In the genomic region with DNA sequence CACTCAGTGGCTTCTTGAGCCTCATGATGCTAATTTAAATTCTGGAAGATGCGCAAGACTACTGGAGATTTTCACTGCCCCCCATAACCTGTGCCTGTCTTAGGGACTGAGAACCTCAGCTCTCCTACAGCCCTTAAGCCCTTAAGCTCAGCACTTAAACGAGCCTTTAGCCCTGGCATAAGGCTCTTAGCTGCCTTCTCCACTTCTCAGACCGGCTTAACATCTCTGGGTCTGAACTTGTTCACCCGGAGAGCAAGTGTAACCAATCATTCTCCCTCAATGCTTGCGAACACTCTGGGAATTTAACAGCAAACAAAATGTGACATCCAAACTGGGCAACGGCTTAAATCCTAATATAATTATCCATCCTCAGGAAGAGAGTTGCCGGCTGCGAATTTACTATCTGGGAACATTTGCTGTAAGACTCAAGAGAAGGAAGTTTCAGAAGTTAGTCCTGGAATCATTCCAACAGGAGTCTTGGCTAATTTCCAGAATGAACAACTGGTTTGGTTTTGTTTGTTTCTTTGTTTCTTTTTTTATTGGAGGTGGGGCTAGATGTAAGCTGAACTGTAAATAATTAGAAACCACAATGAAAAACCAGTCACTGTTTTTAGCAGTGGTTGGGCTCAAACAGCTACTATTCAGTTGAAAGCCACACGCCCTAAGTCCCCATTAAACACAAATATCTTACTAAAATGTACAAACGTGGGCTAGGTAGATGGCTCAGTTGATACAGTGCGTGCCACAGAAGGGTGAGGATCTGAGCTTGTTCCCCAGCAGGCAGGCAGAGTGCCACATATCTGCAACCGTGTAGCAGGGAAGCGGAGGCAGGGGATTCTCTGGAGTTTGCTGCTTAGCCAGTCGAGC, we compare ENCODE assay signal across 10 mouse cellular contexts. TPM values are rescaled to one million over a fixed set of nuclear protein-coding genes. Genes with fewer than 3 reads are reported as not detected.
DNase-seq lines count a peak whose midpoint lies in the region; ATAC-seq and TF ChIP-seq lines count a peak whose summit lies in the region.
"Had no signal": no experiment of that assay in that cellular context is flagged by ENCODE, and none has a peak within 500 bp of the region (broad histone marks: within the 10 kb centered on the region; RNA-seq: fewer than 3 reads in every experiment).

No protein-coding gene starts in this region.

- ATAC-seq in hindbrain, postnatal 0 days, result no peak
- ATAC-seq in embryonic facial prominence, embryonic 15.5 days (ENCODE audit: insufficient number of reproducible peaks, low FRiP score, low TSS enrichment, low read depth), result no peak
- ATAC-seq in lung, embryonic 16.5 days (ENCODE audit: low read depth), result peak; percentile 65

- H3K27me3 ChIP-seq in hindbrain, postnatal 0 days (ENCODE audit: insufficient read depth, low read length), result no peaks in the 10 kb centered on the region
- H3K27me3 ChIP-seq in hindbrain, embryonic 10.5 days (ENCODE audit: insufficient read depth, poor library complexity, severe bottlenecking), result no peaks in the 10 kb centered on the region
- no peaks in the 10 kb centered on the region for H3K27me3 ChIP-seq in MEL (ENCODE audit: control insufficient read depth in 1 of 2, insufficient read depth in 2 of 2, low read length in 2 of 2)
- no peaks in the 10 kb centered on the region for H3K27me3 ChIP-seq in embryonic facial prominence, embryonic 15.5 days
- no peaks in the 10 kb centered on the region for H3K27me3 ChIP-seq in lung, embryonic 16.5 days (ENCODE audit: control insufficient read depth, insufficient read depth, low read depth, low read length)

- no peak overlapping the region for H3K9ac ChIP-seq in hindbrain, postnatal 0 days (replicated peaks; ENCODE audit: low read length)
- H3K9ac ChIP-seq in MEL (ENCODE audit: control insufficient read depth, low read depth, low read length, poor library complexity, severe bottlenecking), result no peak overlapping the region
- H3K9ac ChIP-seq in embryonic facial prominence, embryonic 15.5 days, result no peak overlapping the region
- H3K9ac ChIP-seq in lung, embryonic 16.5 days (ENCODE audit: low read length), result peak overlapping the region; percentile 20; the same call in 1 of the 2 replicates

- 41% methylated on average over 14 of the region's 14 CpGs for WGBS in hindbrain, postnatal 0 days
- WGBS in hindbrain, embryonic 10.5 days, result 81% methylated on average over 14 of the region's 14 CpGs
- 19% methylated on average over 14 of the region's 14 CpGs for WGBS in embryonic facial prominence, embryonic 15.5 days
- WGBS in lung, embryonic 16.5 days, result 22% methylated on average over 14 of the region's 14 CpGs

- H3K27ac ChIP-seq in hindbrain, postnatal 0 days, result peak overlapping the region; percentile 26; the same call in 1 of the 2 replicates
- no peak overlapping the region for H3K27ac ChIP-seq in hindbrain, embryonic 10.5 days
- peak overlapping the region; percentile 36; the same call in 1 of the 2 replicates for H3K27ac ChIP-seq in MEL (ENCODE audit: control insufficient read depth, low read depth, low read length)
- peak overlapping the region; percentile 80 for H3K27ac ChIP-seq in embryonic facial prominence, embryonic 15.5 days (replicated peaks)
- H3K27ac ChIP-seq in lung, embryonic 16.5 days (ENCODE audit: low read length), result peak overlapping the region; percentile 74

- H3K4me2 ChIP-seq in hindbrain, postnatal 0 days (ENCODE audit: low read depth, low read length), result 0 out of 2 replicates have a peak overlapping the region, but pooled peaks have one; percentile 7
- H3K4me2 ChIP-seq in embryonic facial prominence, embryonic 15.5 days (replicated peaks), result peak overlapping the region; percentile 15
- H3K4me2 ChIP-seq in lung, embryonic 16.5 days (ENCODE audit: low read depth, low read length), result peak overlapping the region; percentile 40

- peak; percentile 27 to 36; a peak in 3 of 4 replicates for TF ChIP-seq EP300 in MEL (IDR thresholded peaks at IDR 0.05; ENCODE audit: low read depth in 1 of 2, low read length in 2 of 2)

- peaks cover 7% of the 10 kb centered on the region; the same call in 1 of the 2 replicates for H3K36me3 ChIP-seq in hindbrain, postnatal 0 days (ENCODE audit: insufficient read depth, low read length)
- peaks cover 16% of the 10 kb centered on the region for H3K36me3 ChIP-seq in hindbrain, embryonic 10.5 days
- H3K36me3 ChIP-seq in MEL (ENCODE audit: control insufficient read depth in 1 of 2, insufficient read depth in 2 of 2, low read length in 2 of 2), result peaks cover 0 to 31% of the 10 kb centered on the region in 2 experiments; a peak in 2 of 4 replicates
- no peaks in the 10 kb centered on the region; the same call in 1 of the 2 replicates for H3K36me3 ChIP-seq in embryonic facial prominence, embryonic 15.5 days
- H3K36me3 ChIP-seq in lung, embryonic 16.5 days (ENCODE audit: control insufficient read depth, insufficient read depth, low read length), result no peaks in the 10 kb centered on the region

- peak; percentile 36 for DNase-seq in hindbrain, postnatal 0 days (ENCODE audit: low spot score)
- DNase-seq in hindbrain, embryonic 10.5 days (ENCODE audit: low spot score), result no peak
- DNase-seq in MEL (ENCODE audit: low read depth, low spot score), result peak; percentile 66
- DNase-seq in left cerebral cortex, adult 8-10 months (ENCODE audit: low spot score in 2 of 2), result no peak
- no peak for DNase-seq in thymus, postnatal 36 days
- DNase-seq in right cerebral cortex, adult 2 months (ENCODE audit: low spot score in 2 of 2), result no peak

- no peak for TF ChIP-seq RAD21 in MEL (IDR thresholded peaks at IDR 0.05; ENCODE audit: low read depth, low read length)

- no peaks in the 10 kb centered on the region for H3K4me1 ChIP-seq in hindbrain, postnatal 0 days (ENCODE audit: insufficient read depth, low read length)
- H3K4me1 ChIP-seq in hindbrain, embryonic 10.5 days (replicated peaks), result no peaks in the 10 kb centered on the region
- peaks cover 18 to 31% of the 10 kb centered on the region in 2 experiments for H3K4me1 ChIP-seq in MEL (ENCODE audit: control insufficient read depth in 1 of 2, insufficient read depth in 2 of 2, low read length in 2 of 2)
- peaks cover 27% of the 10 kb centered on the region for H3K4me1 ChIP-seq in embryonic facial prominence, embryonic 15.5 days
- peaks cover 16% of the 10 kb centered on the region for H3K4me1 ChIP-seq in lung, embryonic 16.5 days (replicated peaks; ENCODE audit: control insufficient read depth, insufficient read depth, low read length)

- no peak for TF ChIP-seq CTCF in hindbrain, postnatal 0 days (IDR thresholded peaks at IDR 0.05; ENCODE audit: low read depth)
- no peak for TF ChIP-seq CTCF in MEL (IDR thresholded peaks at IDR 0.05 in 2 of 3, conservative IDR thresholded peaks at IDR 0.05 in 1 of 3; ENCODE audit: control insufficient read depth in 1 of 3, insufficient read depth in 1 of 3, low read depth in 2 of 3, low read length in 3 of 3, poor library complexity in 1 of 3, severe bottlenecking in 1 of 3)

- H3K79me2 ChIP-seq in MEL (ENCODE audit: control insufficient read depth, insufficient read depth, low read length, poor library complexity), result no peaks in the 10 kb centered on the region

- H3K4me3 ChIP-seq in hindbrain, postnatal 0 days (ENCODE audit: low read length), result no peak overlapping the region
- no peak overlapping the region for H3K4me3 ChIP-seq in hindbrain, embryonic 10.5 days
- H3K4me3 ChIP-seq in MEL (ENCODE audit: control insufficient read depth in 1 of 2, insufficient read depth in 1 of 2, low read depth in 2 of 2, low read length in 2 of 2), result no peak overlapping the region
- no peak overlapping the region for H3K4me3 ChIP-seq in embryonic facial prominence, embryonic 15.5 days (replicated peaks)
- H3K4me3 ChIP-seq in lung, embryonic 16.5 days (ENCODE audit: low read length), result no peak overlapping the region
- H3K4me3 ChIP-seq: erythroblast, embryonic 14.5 days had no signal

- no peak for TF ChIP-seq POLR2A in MEL (IDR thresholded peaks at IDR 0.05; ENCODE audit: control insufficient read depth in 1 of 2, insufficient read depth in 1 of 2, low read depth in 1 of 2, low read length in 2 of 2, poor library complexity in 1 of 2)

- no peaks in the 10 kb centered on the region for H3K9me3 ChIP-seq in hindbrain, postnatal 0 days (ENCODE audit: low read length)
- no peaks in the 10 kb centered on the region for H3K9me3 ChIP-seq in hindbrain, embryonic 10.5 days
- no peaks in the 10 kb centered on the region for H3K9me3 ChIP-seq in MEL (replicated peaks; ENCODE audit: insufficient read depth, low read length)
- no peaks in the 10 kb centered on the region for H3K9me3 ChIP-seq in embryonic facial prominence, embryonic 15.5 days (replicated peaks)
- no peaks in the 10 kb centered on the region for H3K9me3 ChIP-seq in lung, embryonic 16.5 days (ENCODE audit: control insufficient read depth, low read length)

RNA-seq across cellular contexts. Expression of a gene that starts 13.5 kb away (rescaled TPM):
- 191 and 232 TPM in 2 replicates for total RNA-seq in hindbrain, postnatal 0 days (2014; rRNA removed)
- 151 and 158 TPM in 2 replicates for polyA plus RNA-seq in hindbrain, postnatal 0 days (2015; fragmentation: Nextera tagmentation; extraction: Ambion mirVana)
- polyA plus RNA-seq in hindbrain, embryonic 10.5 days (2016; fragmentation: Nextera tagmentation; extraction: Ambion mirVana), result 14.2 and 21.4 TPM in 2 replicates
- 2.6 and 2.9 TPM in 2 replicates for total RNA-seq in MEL (2012; rRNA removed)
- polyA plus RNA-seq in MEL (2012; ENCODE audit: insufficient read depth in 1 of 2, insufficient read length in 2 of 2, low read depth in 1 of 2, low replicate concordance in 2 of 2, missing spikeins in 1 of 2), result 10 to 100 TPM in 1 of 2 experiments, not detected in 1; 11.1 TPM
- 35.7 and 39.3 TPM in 2 replicates for polyA plus RNA-seq in embryonic facial prominence, embryonic 15.5 days (2015; fragmentation: Nextera tagmentation; extraction: Ambion mirVana)
- polyA plus RNA-seq in lung, embryonic 16.5 days (2015; fragmentation: Nextera tagmentation; extraction: Ambion mirVana), result 25.9 and 27.6 TPM in 2 replicates
- 10 to 100 TPM; 70.3 to 77.8 (median 74.8) TPM for total RNA-seq in left cerebral cortex, adult 8-10 months (2022)

RNA-seq across cellular contexts. Expression of a gene that starts 34.9 kb away (rescaled TPM):
- 0.26 and 0.97 TPM in 2 replicates for total RNA-seq in hindbrain, postnatal 0 days (2014; rRNA removed)
- polyA plus RNA-seq in hindbrain, postnatal 0 days (2015; fragmentation: Nextera tagmentation; extraction: Ambion mirVana), result 0.59 TPM in 2 replicates
- polyA plus RNA-seq in hindbrain, embryonic 10.5 days (2016; fragmentation: Nextera tagmentation; extraction: Ambion mirVana), result not detected in 2 replicates
- total RNA-seq in MEL (2012; rRNA removed), result not detected in 2 replicates
- polyA plus RNA-seq in MEL (2012; ENCODE audit: insufficient read depth in 1 of 2, insufficient read length in 2 of 2, low read depth in 1 of 2, low replicate concordance in 2 of 2, missing spikeins in 1 of 2), result not detected
- polyA plus RNA-seq in embryonic facial prominence, embryonic 15.5 days (2015; fragmentation: Nextera tagmentation; extraction: Ambion mirVana), result 0.08 and 0.23 TPM in 2 replicates
- polyA plus RNA-seq in lung, embryonic 16.5 days (2015; fragmentation: Nextera tagmentation; extraction: Ambion mirVana), result 0.53 and 6.3 TPM in 2 replicates
- 1 to 10 TPM; 1.9 to 3.6 (median 2.5) TPM for total RNA-seq in left cerebral cortex, adult 8-10 months (2022)
- total RNA-seq: ES-E14 had no signal
- polyA plus RNA-seq: erythroblast, embryonic 14.5 days had no signal

RNA-seq across cellular contexts. Expression of a gene that starts 47.6 kb away (rescaled TPM):
- total RNA-seq in hindbrain, postnatal 0 days (2014; rRNA removed), result 43.6 and 52.0 TPM in 2 replicates
- 44.8 and 45.2 TPM in 2 replicates for polyA plus RNA-seq in hindbrain, postnatal 0 days (2015; fragmentation: Nextera tagmentation; extraction: Ambion mirVana)
- polyA plus RNA-seq in hindbrain, embryonic 10.5 days (2016; fragmentation: Nextera tagmentation; extraction: Ambion mirVana), result 41.1 and 50.7 TPM in 2 replicates
- total RNA-seq in MEL (2012; rRNA removed), result 37.7 and 40.8 TPM in 2 replicates
- polyA plus RNA-seq in MEL (2012; ENCODE audit: insufficient read depth in 1 of 2, insufficient read length in 2 of 2, low read depth in 1 of 2, low replicate concordance in 2 of 2, missing spikeins in 1 of 2), result 10 to 100 TPM; 43.1 to 58.1 TPM
- polyA plus RNA-seq in embryonic facial prominence, embryonic 15.5 days (2015; fragmentation: Nextera tagmentation; extraction: Ambion mirVana), result 37.7 and 43.1 TPM in 2 replicates
- 38.1 and 41.2 TPM in 2 replicates for polyA plus RNA-seq in lung, embryonic 16.5 days (2015; fragmentation: Nextera tagmentation; extraction: Ambion mirVana)
- total RNA-seq in left cerebral cortex, adult 8-10 months (2022), result 10 to 100 TPM; 63.9 to 70.8 (median 66.1) TPM

Comparison
In these comparisons a context has a peak if more than half of its experiments do, and no peak if none do; other contexts are left out.
1. DNase-seq: peak in hindbrain, postnatal 0 days (single experiment) and MEL (single experiment); none in hindbrain, embryonic 10.5 days (single experiment), left cerebral cortex, adult 8-10 months (0 of 2), thymus, postnatal 36 days (0 of 2) and right cerebral cortex, adult 2 months (0 of 2).
2. Peak in every context shown above with its lines, with median percentiles within 50 percentile points of each other: H3K4me2 ChIP-seq.